Mouse (Mus musculus) urinary bladder, postnatal 0 days (tissue): ENCODE results near the gene Zfp768. TPM values are rescaled to one million over a fixed set of nuclear protein-coding genes. Genes with fewer than 3 reads are reported as not detected.

Experiments used
- polyA plus RNA-seq: library from polyadenylated mRNA; unstranded; fragments of >200 nt; fragmentation: Nextera tagmentation; extraction: Ambion mirVana; gene quantifications from 2 replicates; pipeline ENCODE4 v1.2.1, GENCODE M21; 2015

Zfp768 gene
- polyA plus RNA-seq: 8.6 and 9.7 TPM in 2 replicates

GRCm38 (mm10) chr7:127345512-127346325 is at the start of gene Zfp768:
Gene Zfp768, minus strand, starts transcription at chr7:127345589.

GRCm38 (mm10) chr7:127393157-127393943 is 48.0 kb upstream of the Zfp768 start, which contains the start of gene E430018J23Rik:
Gene E430018J23Rik, minus strand, starts transcription at chr7:127393629.

GRCm38 (mm10) chr7:127386641-127387392 is 41.4 kb upstream of the Zfp768 start, which contains the start of gene 9130019O22Rik:
Gene 9130019O22Rik, minus strand, starts transcription at chr7:127387166.

DNA sequence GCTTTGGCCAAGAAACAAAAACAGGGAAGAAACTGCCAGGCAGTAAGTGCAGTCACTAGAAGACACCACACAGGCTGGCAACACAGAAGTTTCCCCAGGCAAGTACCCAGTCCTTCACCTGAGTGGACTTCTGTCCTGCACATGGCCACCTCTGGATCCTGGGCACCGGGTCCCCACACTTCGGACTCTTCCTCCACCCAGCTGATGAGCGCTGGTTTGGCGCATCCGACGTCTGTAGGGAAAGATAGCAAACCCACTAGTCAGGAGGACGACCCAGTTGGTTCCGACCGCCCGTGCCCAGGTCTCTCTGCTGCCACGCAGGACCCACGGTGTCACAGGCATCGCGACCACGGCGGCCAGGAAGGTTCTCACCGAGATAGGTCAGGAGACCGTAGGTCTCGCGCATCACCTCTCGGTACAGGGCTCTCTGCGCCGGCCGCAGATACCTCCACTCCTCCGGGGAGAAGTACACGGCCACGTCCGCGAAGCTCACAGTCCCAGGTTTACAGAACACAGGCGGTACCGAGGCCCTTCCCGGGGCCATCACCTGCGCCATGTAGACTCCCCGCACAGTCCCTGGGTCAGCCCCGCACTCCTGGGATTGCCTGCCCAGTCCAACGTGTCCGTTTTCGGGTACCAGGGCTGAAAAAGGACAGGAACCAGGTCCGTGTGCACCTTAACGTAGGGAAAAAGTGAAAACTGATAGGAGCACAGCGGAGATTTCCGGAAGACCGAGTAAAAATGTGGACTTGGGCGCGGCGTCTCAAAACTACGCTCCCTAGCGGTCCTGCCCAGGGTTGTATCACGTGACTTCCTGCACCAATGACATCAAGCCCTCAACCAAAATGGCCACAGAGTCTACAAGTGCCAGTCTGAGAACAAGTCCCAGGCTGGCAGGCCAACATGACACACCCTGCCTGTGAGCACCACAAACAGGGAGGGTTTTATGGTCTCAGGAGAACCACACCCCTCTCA is 30.2 kb upstream of the Zfp768 start, which contains the start of gene Zfp747:
Zfp747 (minus strand) TSS at position 780 of the 975 bp plus-strand sequence.

DNA sequence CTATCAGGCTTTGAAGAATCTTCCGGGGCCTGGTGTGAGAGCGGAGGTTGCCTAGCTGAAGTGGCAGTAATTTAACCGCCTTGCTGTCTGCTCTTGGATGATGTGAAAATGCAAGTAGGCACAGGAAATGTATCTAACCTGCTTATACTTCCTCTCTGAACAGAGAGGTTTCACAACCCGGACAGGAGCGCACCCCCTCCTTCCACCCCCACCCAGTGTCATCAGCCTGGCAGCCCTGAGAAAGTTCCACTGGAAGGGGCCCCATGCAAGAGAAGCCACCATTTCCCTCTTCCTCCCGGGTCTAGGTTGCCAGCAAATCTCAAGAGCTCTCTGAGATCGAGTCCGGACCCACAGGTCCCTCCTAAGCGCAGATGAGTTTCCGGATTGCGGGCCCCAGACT is 49.3 kb downstream of the Zfp768 start, which contains the start of gene Itgal:
Itgal (plus strand) TSS at position 163 of the 400 bp plus-strand sequence.

Other genes starting within 250 kb of the Zfp768 start
- 0.76 and 0.98 TPM in 2 replicates for gene Qprt, start 223.4 kb downstream of the Zfp768 start, polyA plus RNA-seq
- 0.13 TPM in 2 replicates for gene Spn, start 207.8 kb downstream of the Zfp768 start, polyA plus RNA-seq
- gene Cd2bp2, start 149.5 kb downstream of the Zfp768 start, polyA plus RNA-seq: 27.0 and 31.8 TPM in 2 replicates
- gene Tbc1d10b, start 137.1 kb downstream of the Zfp768 start, polyA plus RNA-seq: 12.6 and 12.7 TPM in 2 replicates
- gene Mylpf, start 136.7 kb downstream of the Zfp768 start, polyA plus RNA-seq: 2.5 and 3.2 TPM in 2 replicates
- 12.0 and 13.4 TPM in 2 replicates for gene Zfp553, start 112.5 kb downstream of the Zfp768 start, polyA plus RNA-seq
- 8.5 and 10.1 TPM in 2 replicates for gene Sept1, start 112.5 kb downstream of the Zfp768 start, polyA plus RNA-seq
- 49.9 and 51.6 TPM in 2 replicates for gene Zfp771, start 101.3 kb downstream of the Zfp768 start, polyA plus RNA-seq
- 53.2 and 54.2 TPM in 2 replicates for gene Dctpp1, start 84.9 kb downstream of the Zfp768 start, polyA plus RNA-seq
- gene Sephs2, start 71.5 kb downstream of the Zfp768 start, polyA plus RNA-seq: 41.8 and 42.9 TPM in 2 replicates
- 0.49 and 1.5 TPM in 2 replicates for gene Itgal, start 49.3 kb downstream of the Zfp768 start, polyA plus RNA-seq
- gene Zfp747, start 30.5 kb upstream of the Zfp768 start, polyA plus RNA-seq: 5.0 and 5.6 TPM in 2 replicates
- 3.3 and 3.5 TPM in 2 replicates for gene 9130019O22Rik, start 41.6 kb upstream of the Zfp768 start, polyA plus RNA-seq
- gene E430018J23Rik, start 48.0 kb upstream of the Zfp768 start, polyA plus RNA-seq: 3.7 and 4.1 TPM in 2 replicates
- gene Zfp764, start 61.2 kb upstream of the Zfp768 start, polyA plus RNA-seq: 5.0 and 5.3 TPM in 2 replicates
- gene Zfp688, start 76.5 kb upstream of the Zfp768 start, polyA plus RNA-seq: 15.9 and 16.3 TPM in 2 replicates
- gene Zfp689, start 103.6 kb upstream of the Zfp768 start, polyA plus RNA-seq: 2.7 and 2.8 TPM in 2 replicates
- gene Prr14, start 114.0 kb upstream of the Zfp768 start, polyA plus RNA-seq: 40.2 and 41.9 TPM in 2 replicates
- gene Fbrs, start 133.6 kb upstream of the Zfp768 start, polyA plus RNA-seq: 6.4 and 8.7 TPM in 2 replicates
- gene Srcap, start 166.4 kb upstream of the Zfp768 start, polyA plus RNA-seq: 20.0 and 20.5 TPM in 2 replicates
- gene Gm42715, start 174.0 kb upstream of the Zfp768 start, polyA plus RNA-seq: 6.0 and 6.3 TPM in 2 replicates
- gene Tmem265, start 215.8 kb upstream of the Zfp768 start, polyA plus RNA-seq: 6.1 and 7.4 TPM in 2 replicates
- gene Phkg2, start 227.8 kb upstream of the Zfp768 start, polyA plus RNA-seq: 23.7 and 25.8 TPM in 2 replicates
- 2.7 and 4.4 TPM in 2 replicates for gene Ccdc189, start 243.0 kb upstream of the Zfp768 start, polyA plus RNA-seq
- gene Rnf40, start 243.2 kb upstream of the Zfp768 start, polyA plus RNA-seq: 18.1 and 21.6 TPM in 2 replicates